Mouse (Mus musculus) myocyte (in vitro differentiated cells): ENCODE measurements around the gene Trim59. TPM values are rescaled to one million over a fixed set of nuclear protein-coding genes. Genes with fewer than 3 reads are reported as not detected.

Experiments used
- H3K27me3 ChIP-seq: one replicate; pipeline ENCODE4 v1.6.1; 2011; ENCODE audit not compliant: control insufficient read depth, insufficient read depth, insufficient read length
- H3K36me3 ChIP-seq: one replicate; pipeline ENCODE4 v1.6.1; 2011; ENCODE audit not compliant: control insufficient read depth, insufficient read depth
- H3K4me2 ChIP-seq: one replicate; pipeline ENCODE4 v1.6.1; 2011; ENCODE audit warnings: low read depth, control low read depth
- H3K4me3 ChIP-seq: one replicate; pipeline ENCODE4 v1.5.1; 2011; ENCODE audit warnings: mild to moderate bottlenecking, control low read depth, moderate library complexity
- H3K79me2 ChIP-seq: one replicate; pipeline ENCODE4 v1.6.1; 2011; ENCODE audit not compliant: control insufficient read depth, insufficient read depth
- H3ac ChIP-seq: one replicate; pipeline ENCODE4 v1.6.1; 2011; ENCODE audit not compliant: control insufficient read depth, insufficient read length
- CEBPB ChIP-seq: IDR thresholded peaks from 2 replicates; pipeline ENCODE4 v1.6.1; 2011; ENCODE audit warnings: mild to moderate bottlenecking, moderate library complexity; ENCODE audit not compliant: poor library complexity, insufficient read depth, severe bottlenecking
- E2F4 ChIP-seq: IDR thresholded peaks from one replicate; pipeline ENCODE4 v1.6.1; 2011; ENCODE audit warnings: mild to moderate bottlenecking, control low read depth, moderate library complexity; ENCODE audit not compliant: insufficient read depth
- MAX ChIP-seq: IDR thresholded peaks from one replicate; pipeline ENCODE4 v1.6.1; 2011; ENCODE audit warnings: low read depth, mild to moderate bottlenecking, control low read depth
- MYOD1 ChIP-seq, 3 experiments: IDR thresholded peaks; one replicate each; pipeline ENCODE4 v1.6.1; 2011; ENCODE audit warnings: control low read depth in 2 of 3, low read depth in 2 of 3, mild to moderate bottlenecking in 2 of 3, moderate library complexity in 1 of 3; ENCODE audit not compliant: insufficient read length in 2 of 3, control insufficient read depth in 1 of 3
- MYOG ChIP-seq, 3 experiments: IDR thresholded peaks; one replicate each; pipeline ENCODE4 v1.6.1; 2011; ENCODE audit warnings: control low read depth in 2 of 3, low read depth in 2 of 3, mild to moderate bottlenecking in 2 of 3; ENCODE audit not compliant: insufficient read length in 2 of 3, control insufficient read depth in 1 of 3, insufficient read depth in 1 of 3
- POLR2A ChIP-seq: IDR thresholded peaks from one replicate; pipeline ENCODE4 v1.6.1; 2011; ENCODE audit warnings: low read depth, mild to moderate bottlenecking, control low read depth, moderate library complexity; ENCODE audit not compliant: insufficient read length
- POLR2AphosphoS2 ChIP-seq: IDR thresholded peaks from one replicate; pipeline ENCODE4 v1.6.1; 2011; ENCODE audit warnings: low read depth, control low read depth; ENCODE audit not compliant: insufficient read length
- REST ChIP-seq: IDR thresholded peaks from one replicate; pipeline ENCODE4 v1.6.1; 2011; ENCODE audit warnings: mild to moderate bottlenecking, control low read depth, moderate library complexity; ENCODE audit not compliant: insufficient read depth, insufficient read length
- SRF ChIP-seq: IDR thresholded peaks from one replicate; pipeline ENCODE4 v1.6.1; 2011; ENCODE audit warnings: low read depth; ENCODE audit not compliant: control insufficient read depth, insufficient read length
- TCF12 ChIP-seq: IDR thresholded peaks from one replicate; pipeline ENCODE4 v1.6.1; 2011; ENCODE audit warnings: mild to moderate bottlenecking, control low read depth; ENCODE audit not compliant: poor library complexity, insufficient read depth, severe bottlenecking
- TCF3 ChIP-seq: IDR thresholded peaks from one replicate; pipeline ENCODE4 v1.6.1; 2011; ENCODE audit warnings: low read depth, control low read depth; ENCODE audit not compliant: insufficient read length
- USF1 ChIP-seq: IDR thresholded peaks from one replicate; pipeline ENCODE4 v1.6.1; 2011; ENCODE audit warnings: low read depth, mild to moderate bottlenecking, control low read depth, moderate library complexity
- polyA plus RNA-seq: library from polyadenylated mRNA; unstranded; fragments of >200 nt; fragmentation: generic; extraction: Trizol; gene quantifications from one replicate; pipeline ENCODE4 v1.2.1, GENCODE M21; 2012; ENCODE audit warnings: missing spikeins

Gene Trim59
- 8.2 TPM for polyA plus RNA-seq

- H3K4me3 ChIP-seq: peak within 1 kb of the TSS; percentile 59
- H3K4me2 ChIP-seq: peak within 1 kb of the TSS; percentile 99
- peaks cover 19% of the 10 kb centered on the region for H3K36me3 ChIP-seq
- TF ChIP-seq CEBPB (no peak), MYOD1 (IDR thresholded peaks at IDR 0.05; ENCODE audit: control insufficient read depth in 1 of 3, insufficient read length in 2 of 3, low read depth in 2 of 3) (no peak), USF1 (no peak), E2F4 (peak; percentile 66), POLR2A (peak; percentile 53), POLR2AphosphoS2 (peak; percentile 42)
- peak within 1 kb of the TSS; percentile 80 for H3ac ChIP-seq
- H3K79me2 ChIP-seq: peaks cover 45% of the 10 kb centered on the region
- H3K27me3 ChIP-seq: no peaks in the 10 kb centered on the region
These were observed at the start of gene Trim59 for GRCm38 (mm10) chr3:69044645-69045399. Gene Trim59 (minus strand): TSS chr3:69044755.

GRCm38 (mm10) chr3:69064005-69064404 lies 19.4 kb upstream of the Trim59 start:
- no peaks in the 10 kb centered on the region for H3K36me3 ChIP-seq
- H3K4me3 ChIP-seq: no peak overlapping the region
- no peaks in the 10 kb centered on the region for H3K27me3 ChIP-seq
- H3K4me2 ChIP-seq: no peak overlapping the region
- TF ChIP-seq MYOD1 (IDR thresholded peaks at IDR 0.05; ENCODE audit: control insufficient read depth in 1 of 3, insufficient read length in 2 of 3, low read depth in 2 of 3) (no peak), USF1 (no peak), CEBPB (no peak), TCF3 (no peak), TCF12 (no peak)
- no peaks in the 10 kb centered on the region for H3K79me2 ChIP-seq
- no peak overlapping the region for H3ac ChIP-seq

GRCm38 (mm10) chr3:69062764-69063163 lies 18.2 kb upstream of the Trim59 start:
- Histone ChIP-seq H3K79me2 (no peaks in the 10 kb centered on the region), H3K4me2 (no peak overlapping the region), H3K4me3 (no peak overlapping the region), H3ac (no peak overlapping the region), H3K36me3 (no peaks in the 10 kb centered on the region), H3K27me3 (no peaks in the 10 kb centered on the region)
- TF ChIP-seq POLR2A (no peak), CEBPB (no peak), POLR2AphosphoS2 (no peak), TCF3 (no peak), MYOG (IDR thresholded peaks at IDR 0.05; ENCODE audit: control insufficient read depth in 1 of 3, insufficient read depth in 1 of 3, insufficient read length in 2 of 3, low read depth in 2 of 3) (no peak), USF1 (no peak), SRF (no peak), MYOD1 (IDR thresholded peaks at IDR 0.05; ENCODE audit: control insufficient read depth in 1 of 3, insufficient read length in 2 of 3, low read depth in 2 of 3) (no peak), MAX (no peak), E2F4 (no peak), TCF12 (no peak), REST (no peak)

- Histone ChIP-seq H3K79me2 (no peaks in the 10 kb centered on the region), H3K27me3 (no peaks in the 10 kb centered on the region)
- TF ChIP-seq SRF (no peak), POLR2AphosphoS2 (no peak), MYOG (IDR thresholded peaks at IDR 0.05; ENCODE audit: control insufficient read depth in 1 of 3, insufficient read depth in 1 of 3, insufficient read length in 2 of 3, low read depth in 2 of 3) (no peak), REST (no peak), CEBPB (no peak), POLR2A (no peak), MYOD1 (IDR thresholded peaks at IDR 0.05; ENCODE audit: control insufficient read depth in 1 of 3, insufficient read length in 2 of 3, low read depth in 2 of 3) (no peak), TCF3 (no peak), USF1 (no peak), E2F4 (no peak), TCF12 (no peak)
These were observed 16.1 kb upstream of the Trim59 start for GRCm38 (mm10) chr3:69060672-69061071.

GRCm38 (mm10) chr3:69055871-69056270 lies 11.3 kb upstream of the Trim59 start:
- Histone ChIP-seq H3K36me3 (no peaks in the 10 kb centered on the region), H3K4me3 (no peak overlapping the region), H3ac (no peak overlapping the region), H3K79me2 (no peaks in the 10 kb centered on the region), H3K4me2 (no peak overlapping the region), H3K27me3 (no peaks in the 10 kb centered on the region)
- no peak for TF ChIP-seq SRF
- no peak for TF ChIP-seq TCF12
- TF ChIP-seq TCF3: no peak
- no peak for TF ChIP-seq USF1
- no peak for TF ChIP-seq MYOG (IDR thresholded peaks at IDR 0.05; ENCODE audit: control insufficient read depth in 1 of 3, insufficient read depth in 1 of 3, insufficient read length in 2 of 3, low read depth in 2 of 3)

More at GRCm38 (mm10) chr3:69060672-69061071, 16.1 kb upstream of the Trim59 start:
- Histone ChIP-seq H3ac (no peak overlapping the region), H3K4me3 (no peak overlapping the region), H3K36me3 (no peaks in the 10 kb centered on the region), H3K4me2 (no peak overlapping the region)
